Mouse (Mus musculus) heart, embryonic 16.5 days (tissue): ENCODE data around the gene Wipf2. TPM values are rescaled to one million over a fixed set of nuclear protein-coding genes. Genes with fewer than 3 reads are reported as not detected.

Experiments used
- ATAC-seq: fragments of 200-750 bp; cut with Nextera tagmentation; replicated peaks from 2 replicates; pipeline ENCODE4 v1.8.0; 2017; ENCODE audit warnings: moderate number of reproducible peaks; ENCODE audit not compliant: insufficient read depth, low FRiP score; ENCODE audit errors: extremely low read depth
- H3K27ac ChIP-seq: fragments of 300-500 bp; sonication (generic); 2 replicates; pipeline ENCODE4 v1.5.1; 2014; ENCODE audit warnings: mild to moderate bottlenecking, low read length, control low read depth, moderate library complexity
- H3K27me3 ChIP-seq: fragments of 300-500 bp; sonication (generic); 2 replicates; pipeline ENCODE4 v1.6.1; 2014; ENCODE audit warnings: low read length, mixed read lengths; ENCODE audit not compliant: control insufficient read depth, insufficient read depth
- H3K36me3 ChIP-seq: fragments of 300-500 bp; sonication (generic); 2 replicates; pipeline ENCODE4 v1.6.1; 2014; ENCODE audit not compliant: control insufficient read depth, insufficient read depth
- H3K4me1 ChIP-seq: fragments of 300-500 bp; sonication (generic); 2 replicates; pipeline ENCODE4 v1.6.1; 2014; ENCODE audit warnings: low read length, mixed read lengths; ENCODE audit not compliant: control insufficient read depth, insufficient read depth
- H3K4me2 ChIP-seq: fragments of 300-500 bp; sonication (generic); 2 replicates; pipeline ENCODE4 v1.6.1; 2014; ENCODE audit warnings: low read depth, mild to moderate bottlenecking, control low read depth, low read length
- H3K4me3 ChIP-seq: fragments of 300-500 bp; sonication (generic); 2 replicates; pipeline ENCODE4 v1.5.1; 2014; ENCODE audit warnings: mild to moderate bottlenecking, control low read depth, low read length
- H3K9ac ChIP-seq: fragments of 300-500 bp; sonication (generic); 2 replicates; pipeline ENCODE4 v1.6.1; 2014; ENCODE audit warnings: low read length, control low read depth
- H3K9me3 ChIP-seq: fragments of 300-500 bp; sonication (generic); replicated peaks from 2 replicates; pipeline ENCODE4 v1.6.1; 2016; ENCODE audit warnings: low read length; ENCODE audit not compliant: control insufficient read depth
- WGBS: fragments of 180-500 bp; shearing (Covaris S2); extraction: QIAGEN DNeasy Blood & Tissue Kit; methylation state at CpG from one replicate; pipeline ENCODE4 v1.1.7; 2014; 5-methylcytosine and 5-hydroxymethylcytosine counted together
- polyA plus RNA-seq: library from polyadenylated mRNA; unstranded; fragments of >200 nt; fragmentation: Nextera tagmentation; extraction: Ambion mirVana; gene quantifications from 2 replicates; pipeline ENCODE4 v1.2.1, GENCODE M21; 2015

The Wipf2 gene
- polyA plus RNA-seq, 1 experiment from 2014 or later: 3.4 TPM

GRCm38 (mm10) chr11:98936170-98936569 is 72.7 kb downstream of the Wipf2 start:
- Histone ChIP-seq H3K9me3 (no peaks in the 10 kb centered on the region), H3K27me3 (no peaks in the 10 kb centered on the region), H3K4me2 (peak overlapping the region; percentile 96), H3K4me1 (peaks cover 75% of the 10 kb centered on the region), H3K4me3 (peak overlapping the region; percentile 92), H3K36me3 (0 out of 2 replicates have a peak, but pooled peaks cover 5% of the 10 kb centered on the region), H3K9ac (peak overlapping the region; percentile 82), H3K27ac (peak overlapping the region; percentile 92)
- ATAC-seq: peak; percentile 23
- WGBS: 2% methylated on average over 29 of the region's 29 CpGs

DNA sequence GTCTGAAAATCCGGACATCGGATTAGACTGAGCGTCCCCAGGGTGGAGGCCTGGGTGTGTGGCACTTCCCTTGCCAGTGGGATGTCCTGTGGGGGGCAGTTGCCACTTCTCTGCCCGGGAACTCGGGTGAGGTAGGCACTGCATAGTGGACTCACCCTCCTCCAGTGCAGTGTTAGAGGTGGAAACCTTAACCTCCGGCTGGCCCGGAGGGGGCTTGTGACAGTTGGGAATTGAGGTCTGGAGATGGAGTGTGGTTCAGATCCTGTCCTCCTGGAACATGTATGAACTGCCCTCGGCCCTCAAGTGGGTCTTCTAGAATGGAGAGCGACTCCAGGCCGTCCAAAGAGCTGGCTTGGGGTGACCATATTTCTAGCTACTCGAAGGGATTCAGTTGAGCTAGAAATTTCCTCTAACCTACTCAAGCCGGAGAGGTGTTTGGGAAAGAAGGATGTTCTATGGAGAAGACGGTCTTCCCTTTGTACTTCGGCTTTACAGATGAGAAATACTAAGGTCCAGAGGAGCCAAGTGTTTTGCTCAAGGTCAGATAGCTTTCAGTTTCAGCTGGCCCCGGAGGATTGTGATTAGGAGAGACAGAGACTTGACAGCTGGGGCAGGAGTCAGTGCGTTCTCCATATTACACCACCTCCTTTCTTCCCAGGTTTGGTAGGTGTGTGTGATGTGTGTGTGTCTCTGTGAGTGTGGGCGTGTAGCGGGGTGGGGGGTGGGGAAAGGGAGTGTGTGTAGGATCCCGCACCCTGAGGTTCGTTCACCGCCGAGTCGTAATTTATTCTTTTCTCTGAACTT is 73.4 kb downstream of the Wipf2 start:
- peaks cover 74% of the 10 kb centered on the region for H3K4me1 ChIP-seq
- ATAC-seq: peak; percentile 3; the same call in 1 of the 2 replicates
- peak overlapping the region; percentile 92 for H3K27ac ChIP-seq
- no peaks in the 10 kb centered on the region for H3K27me3 ChIP-seq
- no peaks in the 10 kb centered on the region for H3K9me3 ChIP-seq
- H3K4me3 ChIP-seq: peak overlapping the region; percentile 92
- peak overlapping the region; percentile 82 for H3K9ac ChIP-seq
- WGBS: 1% methylated on average over 23 of the region's 23 CpGs
- peak overlapping the region; percentile 96 for H3K4me2 ChIP-seq
- H3K36me3 ChIP-seq: 0 out of 2 replicates have a peak, but pooled peaks cover 5% of the 10 kb centered on the region

DNA sequence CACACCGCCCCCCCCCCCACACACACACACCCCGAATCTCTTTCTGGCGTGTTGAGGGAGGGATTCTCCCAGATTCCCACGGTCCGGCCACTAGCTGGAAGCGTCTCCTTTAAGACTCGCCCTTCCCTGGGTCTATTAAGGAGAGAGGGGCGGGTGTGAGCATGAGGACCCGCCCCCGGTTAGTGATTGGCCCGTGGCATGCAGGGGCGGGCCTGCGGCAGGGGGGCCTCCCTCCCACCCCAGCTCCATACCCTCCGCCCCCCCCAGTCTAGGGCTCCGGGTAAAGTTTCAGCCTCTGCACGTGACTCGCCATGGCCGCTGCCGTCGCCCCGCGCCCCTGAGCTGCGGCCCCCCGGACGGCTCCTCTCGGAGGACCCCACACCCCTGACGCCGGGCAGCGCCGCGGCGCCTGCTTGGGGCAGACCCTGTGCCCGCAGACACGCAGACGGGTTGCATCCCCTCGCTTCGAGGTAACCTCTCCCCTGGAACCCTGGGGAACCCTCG is 74.0 kb downstream of the Wipf2 start:
- Histone ChIP-seq H3K9me3 (no peaks in the 10 kb centered on the region), H3K27me3 (no peaks in the 10 kb centered on the region), H3K4me1 (peaks cover 74% of the 10 kb centered on the region), H3K4me3 (peak overlapping the region; percentile 92), H3K36me3 (0 out of 2 replicates have a peak, but pooled peaks cover 5% of the 10 kb centered on the region), H3K27ac (peak overlapping the region; percentile 92), H3K9ac (peak overlapping the region; percentile 93), H3K4me2 (peak overlapping the region; percentile 96)
- 0% methylated on average over 38 of the region's 38 CpGs for WGBS
- ATAC-seq: peak; percentile 84

- Histone ChIP-seq H3K9ac (peak overlapping the region; percentile 93), H3K4me2 (peak overlapping the region; percentile 96), H3K9me3 (no peaks in the 10 kb centered on the region), H3K4me1 (peaks cover 74% of the 10 kb centered on the region), H3K4me3 (peak overlapping the region; percentile 92), H3K36me3 (0 out of 2 replicates have a peak, but pooled peaks cover 5% of the 10 kb centered on the region), H3K27ac (peak overlapping the region; percentile 92), H3K27me3 (no peaks in the 10 kb centered on the region)
- under 1% methylated on average over 39 of the region's 39 CpGs for WGBS
- ATAC-seq: no peak
These were observed 74.7 kb downstream of the Wipf2 start for GRCm38 (mm10) chr11:98937914-98938694.

GRCm38 (mm10) chr11:98938701-98939083 is 75.3 kb downstream of the Wipf2 start:
- peak overlapping the region; percentile 92 for H3K27ac ChIP-seq
- H3K27me3 ChIP-seq: no peaks in the 10 kb centered on the region
- WGBS: 34% methylated on average over 7 of the region's 7 CpGs
- peaks cover 74% of the 10 kb centered on the region for H3K4me1 ChIP-seq
- H3K9me3 ChIP-seq: no peaks in the 10 kb centered on the region
- peak overlapping the region; percentile 96 for H3K4me2 ChIP-seq
- H3K4me3 ChIP-seq: peak overlapping the region; percentile 92
- H3K9ac ChIP-seq: peak overlapping the region; percentile 93
- H3K36me3 ChIP-seq: 0 out of 2 replicates have a peak, but pooled peaks cover 5% of the 10 kb centered on the region
- ATAC-seq: no peak

GRCm38 (mm10) chr11:98939084-98939952 is 75.9 kb downstream of the Wipf2 start:
- peak overlapping the region; percentile 92 for H3K4me3 ChIP-seq
- H3K9me3 ChIP-seq: no peaks in the 10 kb centered on the region
- ATAC-seq: no peak
- H3K9ac ChIP-seq: peak overlapping the region; percentile 93
- H3K36me3 ChIP-seq: 0 out of 2 replicates have a peak, but pooled peaks cover 5% of the 10 kb centered on the region
- WGBS: 25% methylated on average over 15 of the region's 15 CpGs
- peak overlapping the region; percentile 96 for H3K4me2 ChIP-seq
- peaks cover 79% of the 10 kb centered on the region for H3K4me1 ChIP-seq
- H3K27me3 ChIP-seq: no peaks in the 10 kb centered on the region
- peak overlapping the region; percentile 100 for H3K27ac ChIP-seq

- Histone ChIP-seq H3K9me3 (no peaks in the 10 kb centered on the region), H3K27me3 (no peaks in the 10 kb centered on the region), H3K36me3 (0 out of 2 replicates have a peak, but pooled peaks cover 4% of the 10 kb centered on the region), H3K27ac (peak overlapping the region; percentile 100), H3K9ac (peak overlapping the region; percentile 93), H3K4me3 (peak overlapping the region; percentile 92), H3K4me1 (peaks cover 86% of the 10 kb centered on the region), H3K4me2 (peak overlapping the region; percentile 96)
- ATAC-seq: no peak
- WGBS: 39% methylated on average over 11 of the region's 11 CpGs
These were observed 76.7 kb downstream of the Wipf2 start for GRCm38 (mm10) chr11:98939953-98940641.

- H3K27me3 ChIP-seq: no peaks in the 10 kb centered on the region
- WGBS: 12% methylated on average over 3 of the region's 3 CpGs
- peaks cover 87% of the 10 kb centered on the region for H3K4me1 ChIP-seq
- H3K27ac ChIP-seq: peak overlapping the region; percentile 100
- ATAC-seq: no peak
- H3K36me3 ChIP-seq: no peaks in the 10 kb centered on the region
- peak overlapping the region; percentile 92 for H3K4me3 ChIP-seq
- peak overlapping the region; percentile 93 for H3K9ac ChIP-seq
- H3K9me3 ChIP-seq: no peaks in the 10 kb centered on the region
- peak overlapping the region; percentile 96 for H3K4me2 ChIP-seq
These were observed 77.3 kb downstream of the Wipf2 start for GRCm38 (mm10) chr11:98940776-98941175.
